ENCODE assay signal across 13 mouse cellular contexts in genomic region chr1:65090370-65090769, GRCm38 (mm10). TPM values are rescaled to one million over a fixed set of nuclear protein-coding genes. Genes with fewer than 3 reads are reported as not detected.
DNase-seq lines count a peak whose midpoint lies in the region; ATAC-seq and TF ChIP-seq lines count a peak whose summit lies in the region.
"Had no signal": no experiment of that assay in that cellular context is flagged by ENCODE, and none has a peak within 500 bp of the region (broad histone marks: within the 10 kb centered on the region; RNA-seq: fewer than 3 reads in every experiment).

No protein-coding gene starts in this region.

- ATAC-seq in liver, embryonic 11.5 days (replicated peaks; ENCODE audit: low FRiP score): no peak; the same call in 1 of the 2 replicates
- peak; percentile 33; the same call in 1 of the 2 replicates for ATAC-seq in liver, embryonic 14.5 days (ENCODE audit: insufficient read depth)
- peak; percentile 91 for ATAC-seq in monocyte, adult 5-6 weeks (replicated peaks; ENCODE audit: insufficient number of reproducible peaks, low FRiP score, low TSS enrichment, poor library complexity, severe bottlenecking)
- no peak for ATAC-seq in forebrain, embryonic 11.5 days (replicated peaks; ENCODE audit: low FRiP score)

- H3K9ac ChIP-seq in liver, embryonic 11.5 days (ENCODE audit: low read depth, low read length): no peak overlapping the region
- no peak overlapping the region for H3K9ac ChIP-seq in liver, embryonic 14.5 days (replicated peaks)
- H3K9ac ChIP-seq in forebrain, embryonic 11.5 days (ENCODE audit: low read length): no peak overlapping the region
- H3K9ac ChIP-seq: midbrain, embryonic 12.5 days had no signal

- no peak overlapping the region for H3K4me2 ChIP-seq in liver, embryonic 11.5 days
- H3K4me2 ChIP-seq in liver, embryonic 14.5 days (ENCODE audit: low read depth): no peak overlapping the region
- no peak overlapping the region for H3K4me2 ChIP-seq in forebrain, embryonic 11.5 days (ENCODE audit: low read depth, low read length, severe bottlenecking)
- H3K4me2 ChIP-seq: midbrain, embryonic 12.5 days had no signal

- TF ChIP-seq CTCF in liver, embryonic 14.5 days (IDR thresholded peaks at IDR 0.05; ENCODE audit: low read depth): no peak

- 26% methylated on average over 2 of the region's 2 CpGs for WGBS in liver, embryonic 11.5 days
- WGBS in liver, embryonic 14.5 days (ENCODE audit: insufficient replicate concordance): 13% methylated on average over 2 of the region's 2 CpGs
- 85% methylated on average over 2 of the region's 2 CpGs for WGBS in forebrain, embryonic 11.5 days

- H3K27me3 ChIP-seq in liver, embryonic 11.5 days (replicated peaks; ENCODE audit: control insufficient read depth, insufficient read depth, low read length): no peaks in the 10 kb centered on the region
- H3K27me3 ChIP-seq in liver, embryonic 14.5 days (ENCODE audit: control insufficient read depth, insufficient read depth, low read length): no peaks in the 10 kb centered on the region
- no peaks in the 10 kb centered on the region for H3K27me3 ChIP-seq in forebrain, embryonic 11.5 days (ENCODE audit: control insufficient read depth, insufficient read depth, low read length)
- H3K27me3 ChIP-seq: midbrain, embryonic 12.5 days had no signal

- peak; percentile 33 for DNase-seq in liver
- no peak for DNase-seq in liver, embryonic 11.5 days (ENCODE audit: low spot score)
- DNase-seq in adrenal gland, postnatal 14 days: peak; percentile 67
- peak in 2 of 3 experiments; percentile 24 to 41 for DNase-seq in liver, embryonic 14.5 days (ENCODE audit: low read depth in 3 of 3, low spot score in 3 of 3)
- DNase-seq in forebrain, embryonic 11.5 days (ENCODE audit: low spot score): no peak
- no peak for DNase-seq in ovary, postnatal 14 days (ENCODE audit: low spot score)
- DNase-seq: cerebellum, adult 9-10 months; gastrocnemius, postnatal 10 days; kidney, postnatal 14 days; left cerebral cortex, postnatal 4 days had no signal

- no peak overlapping the region for H3K4me3 ChIP-seq in liver, embryonic 11.5 days (ENCODE audit: low read depth, low read length)
- no peak overlapping the region for H3K4me3 ChIP-seq in liver, embryonic 14.5 days (ENCODE audit: insufficient read depth in 1 of 2, low read depth in 2 of 2, low read length in 2 of 2)
- H3K4me3 ChIP-seq in forebrain, embryonic 11.5 days (ENCODE audit: low read depth, low read length): no peak overlapping the region
- H3K4me3 ChIP-seq: hindbrain, embryonic 10.5 days; midbrain, embryonic 12.5 days had no signal

- no peak overlapping the region for H3K27ac ChIP-seq in liver, embryonic 11.5 days (ENCODE audit: low read depth, low read length)
- no peak overlapping the region for H3K27ac ChIP-seq in liver, embryonic 14.5 days
- no peak overlapping the region for H3K27ac ChIP-seq in forebrain, embryonic 11.5 days (ENCODE audit: low read depth, low read length)
- H3K27ac ChIP-seq: hindbrain, embryonic 10.5 days; midbrain, embryonic 12.5 days had no signal

- H3K9me3 ChIP-seq in liver, embryonic 11.5 days (ENCODE audit: control insufficient read depth, low read length): no peaks in the 10 kb centered on the region
- H3K9me3 ChIP-seq in liver, embryonic 14.5 days (ENCODE audit: control insufficient read depth, low read length): no peaks in the 10 kb centered on the region
- no peaks in the 10 kb centered on the region for H3K9me3 ChIP-seq in forebrain, embryonic 11.5 days (ENCODE audit: control insufficient read depth, low read length)
- H3K9me3 ChIP-seq: hindbrain, embryonic 10.5 days; midbrain, embryonic 12.5 days had no signal

- H3K36me3 ChIP-seq in liver, embryonic 11.5 days (ENCODE audit: control insufficient read depth, insufficient read depth, low read length): no peaks in the 10 kb centered on the region
- H3K36me3 ChIP-seq in liver, embryonic 14.5 days (replicated peaks; ENCODE audit: control insufficient read depth, insufficient read depth, low read depth): no peaks in the 10 kb centered on the region
- no peaks in the 10 kb centered on the region for H3K36me3 ChIP-seq in forebrain, embryonic 11.5 days (ENCODE audit: control insufficient read depth, insufficient read depth, low read length)
- H3K36me3 ChIP-seq: hindbrain, embryonic 10.5 days; midbrain, embryonic 12.5 days had no signal

- no peaks in the 10 kb centered on the region for H3K4me1 ChIP-seq in liver, embryonic 11.5 days (replicated peaks; ENCODE audit: control insufficient read depth, insufficient read depth, low read length)
- no peaks in the 10 kb centered on the region for H3K4me1 ChIP-seq in liver, embryonic 14.5 days (replicated peaks; ENCODE audit: control insufficient read depth in 2 of 2, insufficient read depth in 2 of 2, low read length in 1 of 2)
- no peaks in the 10 kb centered on the region for H3K4me1 ChIP-seq in forebrain, embryonic 11.5 days (replicated peaks; ENCODE audit: control insufficient read depth, insufficient read depth, low read length)
- H3K4me1 ChIP-seq: hindbrain, embryonic 10.5 days; midbrain, embryonic 12.5 days had no signal

- no peak for TF ChIP-seq EP300 in liver, embryonic 14.5 days (IDR thresholded peaks at IDR 0.05; ENCODE audit: low read depth)

RNA-seq across cellular contexts. Expression of gene Crygb, which starts 8.3 kb away (rescaled TPM):
- polyA plus RNA-seq in liver, embryonic 11.5 days (2014; fragmentation: Nextera tagmentation; extraction: Ambion mirVana): not detected in 2 replicates
- total RNA-seq in adrenal gland, postnatal 14 days (2021): not detected in 2 replicates
- not detected in 2 replicates for polyA plus RNA-seq in liver, embryonic 14.5 days (2012; rRNA removed)
- not detected in 2 replicates for polyA plus RNA-seq in liver, embryonic 14.5 days (2014; fragmentation: Nextera tagmentation; extraction: Ambion mirVana)
- not detected in 3 replicates for total RNA-seq in monocyte, adult 5-6 weeks (2017)
- polyA plus RNA-seq in forebrain, embryonic 11.5 days (2014; fragmentation: Nextera tagmentation; extraction: Ambion mirVana): not detected in 2 replicates
- total RNA-seq: gastrocnemius, postnatal 10 days; left cerebral cortex, postnatal 4 days had no signal
- polyA plus RNA-seq: hindbrain, embryonic 10.5 days had no signal

RNA-seq across cellular contexts. Expression of gene Cryga, which starts 12.8 kb away (rescaled TPM):
- polyA plus RNA-seq in liver, embryonic 11.5 days (2014; fragmentation: Nextera tagmentation; extraction: Ambion mirVana): not detected in 2 replicates
- not detected in 2 replicates for total RNA-seq in adrenal gland, postnatal 14 days (2021)
- not detected in 2 replicates for polyA plus RNA-seq in liver, embryonic 14.5 days (2012; rRNA removed)
- not detected in 2 replicates for polyA plus RNA-seq in liver, embryonic 14.5 days (2014; fragmentation: Nextera tagmentation; extraction: Ambion mirVana)
- total RNA-seq in monocyte, adult 5-6 weeks (2017): not detected in 3 replicates
- not detected in 2 replicates for polyA plus RNA-seq in forebrain, embryonic 11.5 days (2014; fragmentation: Nextera tagmentation; extraction: Ambion mirVana)
- total RNA-seq: gastrocnemius, postnatal 10 days had no signal
- polyA plus RNA-seq: hindbrain, embryonic 10.5 days; midbrain, embryonic 12.5 days had no signal

RNA-seq across cellular contexts. Expression of gene Crygc, which starts 16.9 kb away (rescaled TPM):
- polyA plus RNA-seq in liver, embryonic 11.5 days (2014; fragmentation: Nextera tagmentation; extraction: Ambion mirVana): not detected in 2 replicates
- not detected in 2 replicates for total RNA-seq in adrenal gland, postnatal 14 days (2021)
- polyA plus RNA-seq in liver, embryonic 14.5 days (2012; rRNA removed): not detected in 2 replicates
- polyA plus RNA-seq in liver, embryonic 14.5 days (2014; fragmentation: Nextera tagmentation; extraction: Ambion mirVana): not detected in 2 replicates
- not detected in 3 replicates for total RNA-seq in monocyte, adult 5-6 weeks (2017)
- 0.61 TPM in 1 of 2 replicates, not detected in the other for polyA plus RNA-seq in forebrain, embryonic 11.5 days (2014; fragmentation: Nextera tagmentation; extraction: Ambion mirVana)
- total RNA-seq: gastrocnemius, postnatal 10 days; left cerebral cortex, postnatal 4 days had no signal
- polyA plus RNA-seq: midbrain, embryonic 12.5 days had no signal

RNA-seq across cellular contexts. Expression of gene Crygd, which starts 27.1 kb away (rescaled TPM):
- not detected in 2 replicates for polyA plus RNA-seq in liver, embryonic 11.5 days (2014; fragmentation: Nextera tagmentation; extraction: Ambion mirVana)
- not detected in 2 replicates for total RNA-seq in adrenal gland, postnatal 14 days (2021)
- not detected in 2 replicates for polyA plus RNA-seq in liver, embryonic 14.5 days (2012; rRNA removed)
- polyA plus RNA-seq in liver, embryonic 14.5 days (2014; fragmentation: Nextera tagmentation; extraction: Ambion mirVana): not detected in 2 replicates
- total RNA-seq in monocyte, adult 5-6 weeks (2017): not detected in 3 replicates
- not detected in 2 replicates for polyA plus RNA-seq in forebrain, embryonic 11.5 days (2014; fragmentation: Nextera tagmentation; extraction: Ambion mirVana)
- total RNA-seq: gastrocnemius, postnatal 10 days; left cerebral cortex, postnatal 4 days had no signal
- polyA plus RNA-seq: hindbrain, embryonic 10.5 days; midbrain, embryonic 12.5 days had no signal

RNA-seq across cellular contexts. Expression of gene Gm28845, which starts 29.0 kb away (rescaled TPM):
- not detected in 2 replicates for polyA plus RNA-seq in liver, embryonic 11.5 days (2014; fragmentation: Nextera tagmentation; extraction: Ambion mirVana)
- not detected in 2 replicates for total RNA-seq in adrenal gland, postnatal 14 days (2021)
- polyA plus RNA-seq in liver, embryonic 14.5 days (2012; rRNA removed): 0.08 TPM in 1 of 2 replicates, not detected in the other
- polyA plus RNA-seq in liver, embryonic 14.5 days (2014; fragmentation: Nextera tagmentation; extraction: Ambion mirVana): not detected in 2 replicates
- total RNA-seq in monocyte, adult 5-6 weeks (2017): not detected in 3 replicates
- not detected in 2 replicates for polyA plus RNA-seq in forebrain, embryonic 11.5 days (2014; fragmentation: Nextera tagmentation; extraction: Ambion mirVana)
- total RNA-seq: gastrocnemius, postnatal 10 days had no signal
- polyA plus RNA-seq: hindbrain, embryonic 10.5 days; midbrain, embryonic 12.5 days had no signal

Comparison
In these comparisons a context has a peak if more than half of its experiments do, and no peak if none do; other contexts are left out.
1. DNase-seq: peak in liver (single experiment), adrenal gland, postnatal 14 days (single experiment) and liver, embryonic 14.5 days (2 of 3); none in liver, embryonic 11.5 days (single experiment), forebrain, embryonic 11.5 days (single experiment) and ovary, postnatal 14 days (single experiment).
2. ATAC-seq: peak in liver, embryonic 14.5 days (single experiment) and monocyte, adult 5-6 weeks (single experiment); none in liver, embryonic 11.5 days (single experiment) and forebrain, embryonic 11.5 days (single experiment).